Mouse (Mus musculus) left cerebral cortex, postnatal 25 days (tissue): ENCODE measurements at regions not wholly inside any gene's neighbourhood (a gene's known extent, or its start where the extent isn't known, plus 50 kb on each side); places are given as distances from the start of the nearest gene placed in this dataset.

Source experiments
- DNase-seq, 2 experiments: peaks; one replicate each; pipeline ENCODE4 v3.0.0; 2022; ENCODE audit warnings: low spot score in 2 of 2, mixed read lengths in 1 of 2
- intact Hi-C: fragments of 180-260 bp; cut with DNase I; formaldehyde crosslinking; loops from one replicate; pipeline ENCODE4 v1.15.1; 2025

GRCm38 (mm10) chr14:72371702-72372277 is 119.8 kb downstream of the Gm9195 start:
- intact Hi-C loops = loop anchor here (5.0 kb wide), 1 partner anchor 1589 kb away; no protein-coding TSS in a partner anchor
- peak; percentile 83 to 88 for DNase-seq

DNA sequence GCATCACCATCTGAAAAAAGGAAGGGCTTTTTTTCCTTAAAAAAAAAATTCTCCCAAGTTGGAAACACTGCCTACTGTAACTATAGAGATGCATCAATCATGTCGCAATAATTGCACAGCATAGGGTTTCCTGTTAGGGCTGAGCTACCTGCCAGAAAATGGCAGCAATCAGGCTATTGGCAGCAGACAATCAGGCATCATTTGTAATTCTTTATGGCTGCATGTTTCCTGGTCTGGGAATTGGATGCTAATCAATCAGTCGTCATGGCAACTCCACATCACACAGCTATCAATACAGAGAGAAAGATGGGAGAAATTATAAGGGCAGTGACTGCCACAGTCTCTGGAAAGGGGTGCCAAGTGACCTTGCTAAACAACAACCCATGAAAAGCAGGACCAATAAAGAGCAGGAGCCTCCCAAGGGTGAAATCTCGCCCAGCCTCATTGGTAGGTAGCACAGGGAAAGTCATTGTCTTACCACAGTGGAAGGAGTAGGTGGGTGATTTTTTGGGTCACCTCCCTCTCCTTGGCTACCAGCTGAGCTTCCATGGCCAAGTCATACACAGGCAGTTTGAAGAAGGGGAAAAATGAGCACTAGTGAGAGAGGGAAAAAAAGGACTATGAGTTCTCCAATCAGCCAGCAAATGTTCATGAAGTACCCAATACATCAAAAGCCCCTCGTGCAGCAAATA is 130.7 kb downstream of the Gm9195 start:
- peak in 1 of 2 experiments; percentile 36 for DNase-seq
- intact Hi-C loops = no loop called here

- no peak for DNase-seq
- intact Hi-C loops = no loop called here
Observed at GRCm38 (mm10) chr14:72360181-72360580, 131.5 kb downstream of the Gm9195 start.

DNA sequence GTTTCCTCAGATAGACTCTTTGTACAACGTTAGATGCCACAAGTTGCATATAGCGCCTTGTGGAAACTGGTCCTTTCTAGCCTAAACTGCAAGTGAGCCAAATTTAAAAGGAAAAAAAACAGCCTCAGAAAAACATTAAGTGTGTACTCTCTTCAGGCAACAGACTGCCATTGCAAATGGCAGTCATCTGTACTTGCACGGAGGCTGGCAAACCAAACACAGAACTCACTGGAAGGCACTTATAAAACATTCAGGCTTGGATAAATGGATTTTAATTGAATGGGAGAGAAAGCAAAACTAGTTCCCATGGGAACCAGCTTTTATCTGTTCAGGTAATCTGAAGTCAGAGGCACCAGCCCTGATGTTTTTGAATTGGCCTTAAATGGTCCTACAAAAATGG is 133.7 kb downstream of the Gm9195 start:
- intact Hi-C loops = no loop called here
- no peak for DNase-seq

GRCm38 (mm10) chr14:72342181-72342580 is 149.5 kb downstream of the Gm9195 start:
- no peak for DNase-seq

GRCm38 (mm10) chr14:72341590-72342154 is 150.0 kb downstream of the Gm9195 start:
- DNase-seq = no peak
- intact Hi-C loops = no loop called here

More at GRCm38 (mm10) chr14:72342181-72342580, 149.5 kb downstream of the Gm9195 start:
- intact Hi-C loops = no loop called here

DNA sequence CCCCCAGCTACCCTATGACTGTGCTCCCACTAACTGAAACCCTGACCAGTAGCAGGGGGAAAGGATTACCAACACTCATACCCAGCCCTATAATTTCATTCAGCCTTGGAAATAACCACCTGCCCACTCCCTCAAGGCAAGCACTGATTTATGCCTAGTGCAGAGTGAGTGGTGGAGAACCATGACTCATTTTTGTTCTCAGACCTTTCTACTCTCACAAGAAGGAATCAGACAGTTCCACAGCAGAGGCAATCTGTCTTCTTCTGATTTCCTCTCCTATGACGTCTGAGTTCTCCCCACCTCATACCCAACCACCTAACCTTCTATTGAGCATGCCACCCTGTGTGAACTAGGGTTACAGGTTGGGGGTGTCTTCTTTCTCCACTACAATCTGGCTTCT is 153.6 kb downstream of the Gm9195 start:
- intact Hi-C loops = no loop called here

GRCm38 (mm10) chr14:72303856-72304255 is 187.8 kb downstream of the Gm9195 start:
- intact Hi-C loops = no loop called here
- DNase-seq = peak in 1 of 2 experiments; percentile 31

More for the DNA sequence above, 153.6 kb downstream of the Gm9195 start:
- DNase-seq = peak in 1 of 2 experiments; percentile 70

GRCm38 (mm10) chr14:72300026-72300425 is 191.6 kb downstream of the Gm9195 start:
- intact Hi-C loops = no loop called here
- peak; percentile 31 to 69 for DNase-seq

DNA sequence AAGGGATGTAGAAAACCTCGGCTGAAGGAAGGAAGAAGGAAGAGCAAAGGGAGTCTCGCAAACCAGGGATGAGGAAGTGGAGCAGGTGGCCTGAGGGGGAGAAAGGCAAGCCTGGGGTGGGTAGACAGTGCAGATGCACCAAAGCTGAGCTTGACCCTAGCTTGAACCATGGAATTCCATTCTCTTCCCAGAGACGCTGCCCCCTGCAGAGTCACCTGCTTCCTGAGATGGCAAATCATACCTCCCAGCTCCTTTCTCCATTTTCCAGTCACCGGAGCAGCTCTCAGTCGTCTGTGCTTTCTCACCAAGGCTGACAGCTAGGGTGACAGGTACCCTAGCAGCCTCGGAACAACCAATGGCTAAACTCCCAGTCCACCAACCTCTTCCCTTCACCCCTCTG is 197.0 kb downstream of the Gm9195 start:
- no peak for DNase-seq
- intact Hi-C loops = loop anchor here (5.0 to 10.0 kb wide), 2 partner anchors 267 to 810 kb away; no protein-coding TSS in a partner anchor

- peak; percentile 8 to 31 for DNase-seq
- intact Hi-C loops = loop anchor here (2.0 to 10.0 kb wide), 3 partner anchors 267 to 1399 kb away; no protein-coding TSS in a partner anchor
Observed at GRCm38 (mm10) chr14:72293677-72294387, 197.8 kb downstream of the Gm9195 start.

GRCm38 (mm10) chr14:72292656-72293299 is 198.9 kb downstream of the Gm9195 start:
- peak; percentile 4 to 32 for DNase-seq
- intact Hi-C loops = loop anchor here (2.0 to 10.0 kb wide), 3 partner anchors 265 to 1398 kb away; no protein-coding TSS in a partner anchor

DNA sequence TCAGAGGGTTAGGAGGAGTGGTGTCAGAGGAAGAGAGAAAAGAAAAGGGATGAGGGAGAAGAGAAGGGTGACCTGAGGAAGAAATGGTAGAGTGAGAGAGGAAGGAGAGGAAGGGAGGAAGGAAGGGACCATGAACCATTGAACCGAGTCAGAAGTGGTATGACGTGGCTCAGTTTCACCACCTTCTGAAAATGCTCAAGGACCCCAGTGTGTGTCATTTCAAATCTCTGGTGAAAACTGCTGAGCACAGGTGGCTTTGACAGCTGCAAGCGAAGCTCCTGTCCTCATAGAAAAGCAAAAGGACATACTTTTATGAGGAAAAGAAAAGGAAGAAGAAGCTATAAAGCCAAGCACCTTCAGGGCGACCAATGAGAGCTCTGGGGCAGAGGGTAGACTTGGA is 214.3 kb downstream of the Gm9195 start:
- intact Hi-C loops = no loop called here
- no peak for DNase-seq

DNA sequence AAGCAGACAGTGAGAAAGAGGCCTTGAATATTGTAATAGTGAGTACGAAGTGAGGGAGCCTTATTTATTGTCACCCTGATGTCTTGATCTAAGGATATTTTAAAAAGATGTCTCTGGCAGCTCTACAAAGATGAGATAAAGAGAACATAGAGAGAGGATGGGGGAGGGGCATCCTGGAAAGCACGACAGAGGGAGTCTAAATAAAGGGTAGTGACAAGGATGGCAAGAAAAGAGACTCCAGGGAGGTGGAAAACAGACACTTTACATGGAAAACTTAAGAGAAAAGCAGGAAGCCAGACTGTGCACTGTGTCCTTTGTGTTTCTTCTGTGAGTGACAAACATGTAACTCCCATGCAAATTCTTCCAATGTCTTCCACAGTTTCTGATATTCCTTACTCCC is 232.4 kb downstream of the Gm9195 start:
- peak in 1 of 2 experiments; percentile 60 for DNase-seq
- intact Hi-C loops = no loop called here

DNA sequence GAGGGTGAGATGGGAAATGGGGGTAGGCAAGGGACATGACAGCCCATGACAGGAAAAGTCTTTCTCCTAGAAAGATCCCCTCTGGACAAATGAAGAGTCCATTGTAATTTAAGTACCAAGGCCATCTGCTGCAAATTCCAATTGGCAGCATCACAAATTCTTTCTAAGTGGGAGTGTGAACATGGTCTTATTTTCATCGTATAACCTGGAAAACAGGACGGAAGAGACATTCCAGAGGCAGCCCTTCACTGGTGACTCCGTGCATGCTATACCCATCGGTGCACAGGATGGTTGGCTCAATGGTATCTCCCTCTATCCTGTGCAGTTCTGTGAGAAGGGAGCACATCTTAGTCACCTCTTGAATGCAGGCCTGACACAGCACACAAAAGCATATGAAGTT is 249.8 kb downstream of the Gm9195 start:
- peak; percentile 16 to 79 for DNase-seq

GRCm38 (mm10) chr14:72240272-72240671 is 251.4 kb downstream of the Gm9195 start:
- intact Hi-C loops = no loop called here

More for the DNA sequence above, 249.8 kb downstream of the Gm9195 start:
- intact Hi-C loops = no loop called here

GRCm38 (mm10) chr14:72238344-72238743 is 253.3 kb downstream of the Gm9195 start:
- intact Hi-C loops = loop anchor here (1.0 to 5.0 kb wide), 3 partner anchors 176 to 651 kb away; no protein-coding TSS in a partner anchor
- DNase-seq = peak; percentile 25 to 90

More at GRCm38 (mm10) chr14:72240272-72240671, 251.4 kb downstream of the Gm9195 start:
- no peak for DNase-seq

DNA sequence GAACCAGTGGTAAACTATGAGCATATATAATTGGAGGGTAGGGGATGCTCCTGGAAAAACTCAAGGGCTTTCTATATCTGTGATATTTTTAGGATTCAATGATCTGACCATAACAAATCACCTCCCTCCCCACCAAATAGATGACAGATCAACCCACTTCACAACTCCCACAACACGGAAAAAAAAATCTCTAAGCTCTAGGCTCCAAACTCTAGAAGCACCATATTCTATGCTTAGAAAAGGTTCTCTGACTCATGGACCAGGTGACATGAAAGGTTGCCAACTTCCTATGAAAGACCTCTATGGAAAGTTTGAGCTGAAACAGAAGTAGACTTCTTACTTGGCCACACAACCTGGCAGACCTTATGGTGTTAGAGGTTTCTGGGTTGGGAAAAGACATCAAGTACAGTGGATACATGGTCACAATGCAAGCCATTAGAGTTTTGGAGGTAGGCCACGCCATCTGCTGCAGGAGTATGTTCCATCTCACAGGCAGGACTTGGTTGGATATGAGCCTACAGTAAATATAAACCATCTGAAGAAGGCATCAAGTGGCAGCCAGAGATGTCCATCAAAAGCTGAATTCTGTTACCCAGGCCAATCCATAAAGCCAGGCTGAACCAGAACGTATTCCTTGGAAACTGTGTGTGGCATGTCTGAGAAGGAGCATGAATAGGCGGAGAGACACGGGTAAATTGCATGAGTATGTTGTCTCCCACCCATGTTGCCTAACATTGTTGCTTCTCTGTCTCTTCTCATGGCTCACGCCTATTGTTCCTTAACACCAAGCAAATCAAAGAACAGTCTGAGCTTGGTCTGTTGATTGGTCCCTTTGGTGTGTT is 257.2 kb downstream of the Gm9195 start:
- DNase-seq = peak in 1 of 2 experiments; percentile 71
- intact Hi-C loops = loop anchor here (2.0 to 5.0 kb wide), 3 partner anchors 172 to 896 kb away; no protein-coding TSS in a partner anchor
